Mouse (Mus musculus) hindbrain, postnatal 0 days (tissue): ENCODE measurements around the gene Zfp36l1. TPM values are rescaled to one million over a fixed set of nuclear protein-coding genes. Genes with fewer than 3 reads are reported as not detected.

Experiments
- ATAC-seq: fragments of 200-750 bp; cut with Nextera tagmentation; 2 replicates; pipeline ENCODE4 v1.8.0; 2017; ENCODE audit warnings: mild to moderate bottlenecking, moderate TSS enrichment, moderate library complexity
- DNase-seq: peaks from one replicate; pipeline ENCODE4 v3.0.0-alpha.2; 2015; ENCODE audit warnings: low spot score
- H3K27ac ChIP-seq: fragments of 300-500 bp; sonication (generic); 2 replicates; pipeline ENCODE4 v1.5.1; 2014; ENCODE audit warnings: mild to moderate bottlenecking
- H3K27me3 ChIP-seq: fragments of 300-500 bp; sonication (generic); 2 replicates; pipeline ENCODE4 v1.6.1; 2014; ENCODE audit warnings: low read length, mixed read lengths; ENCODE audit not compliant: insufficient read depth
- H3K36me3 ChIP-seq: fragments of 300-500 bp; sonication (generic); 2 replicates; pipeline ENCODE4 v1.6.1; 2014; ENCODE audit warnings: low read length, mixed read lengths; ENCODE audit not compliant: insufficient read depth
- H3K4me1 ChIP-seq: fragments of 300-500 bp; sonication (generic); 2 replicates; pipeline ENCODE4 v1.6.1; 2014; ENCODE audit warnings: antibody characterized with exemption, low read length, mixed read lengths; ENCODE audit not compliant: insufficient read depth
- H3K4me2 ChIP-seq: fragments of 300-500 bp; sonication (generic); 2 replicates; pipeline ENCODE4 v1.6.1; 2014; ENCODE audit warnings: low read depth, mild to moderate bottlenecking, low read length, moderate library complexity, mixed read lengths
- H3K4me3 ChIP-seq: fragments of 300-500 bp; sonication (generic); 2 replicates; pipeline ENCODE4 v1.5.1; 2014; ENCODE audit warnings: low read length
- H3K9ac ChIP-seq: fragments of 300-500 bp; sonication (generic); replicated peaks from 2 replicates; pipeline ENCODE4 v1.6.1; 2014; ENCODE audit warnings: mild to moderate bottlenecking, low read length, moderate library complexity, mixed read lengths
- H3K9me3 ChIP-seq: fragments of 300-500 bp; sonication (generic); 2 replicates; pipeline ENCODE4 v1.6.1; 2016; ENCODE audit warnings: low read length, mixed read lengths
- CTCF ChIP-seq: IDR thresholded peaks from 2 replicates; pipeline ENCODE4 v1.5.1; 2016; ENCODE audit warnings: antibody characterized with exemption, control low read depth, low read depth
- WGBS: fragments of 180-500 bp; shearing (Covaris S2); extraction: QIAGEN DNeasy Blood & Tissue Kit; methylation state at CpG from one replicate; pipeline ENCODE4 v1.1.7; 2014; 5-methylcytosine and 5-hydroxymethylcytosine counted together
- polyA plus RNA-seq: library from polyadenylated mRNA; unstranded; fragments of >200 nt; fragmentation: Nextera tagmentation; extraction: Ambion mirVana; gene quantifications from 2 replicates; pipeline ENCODE4 v1.2.1, GENCODE M21; 2015
- total RNA-seq: library from RNA; depleted of rRNA; stranded (reverse); fragments of >200 nt; gene quantifications from 2 replicates; pipeline ENCODE4 v1.2.3, GENCODE M21; 2014; rRNA removed

The Zfp36l1 gene
- total and polyA plus RNA-seq, 2 experiments from 2014 or later = 61.8 to 65.9 TPM

DNA sequence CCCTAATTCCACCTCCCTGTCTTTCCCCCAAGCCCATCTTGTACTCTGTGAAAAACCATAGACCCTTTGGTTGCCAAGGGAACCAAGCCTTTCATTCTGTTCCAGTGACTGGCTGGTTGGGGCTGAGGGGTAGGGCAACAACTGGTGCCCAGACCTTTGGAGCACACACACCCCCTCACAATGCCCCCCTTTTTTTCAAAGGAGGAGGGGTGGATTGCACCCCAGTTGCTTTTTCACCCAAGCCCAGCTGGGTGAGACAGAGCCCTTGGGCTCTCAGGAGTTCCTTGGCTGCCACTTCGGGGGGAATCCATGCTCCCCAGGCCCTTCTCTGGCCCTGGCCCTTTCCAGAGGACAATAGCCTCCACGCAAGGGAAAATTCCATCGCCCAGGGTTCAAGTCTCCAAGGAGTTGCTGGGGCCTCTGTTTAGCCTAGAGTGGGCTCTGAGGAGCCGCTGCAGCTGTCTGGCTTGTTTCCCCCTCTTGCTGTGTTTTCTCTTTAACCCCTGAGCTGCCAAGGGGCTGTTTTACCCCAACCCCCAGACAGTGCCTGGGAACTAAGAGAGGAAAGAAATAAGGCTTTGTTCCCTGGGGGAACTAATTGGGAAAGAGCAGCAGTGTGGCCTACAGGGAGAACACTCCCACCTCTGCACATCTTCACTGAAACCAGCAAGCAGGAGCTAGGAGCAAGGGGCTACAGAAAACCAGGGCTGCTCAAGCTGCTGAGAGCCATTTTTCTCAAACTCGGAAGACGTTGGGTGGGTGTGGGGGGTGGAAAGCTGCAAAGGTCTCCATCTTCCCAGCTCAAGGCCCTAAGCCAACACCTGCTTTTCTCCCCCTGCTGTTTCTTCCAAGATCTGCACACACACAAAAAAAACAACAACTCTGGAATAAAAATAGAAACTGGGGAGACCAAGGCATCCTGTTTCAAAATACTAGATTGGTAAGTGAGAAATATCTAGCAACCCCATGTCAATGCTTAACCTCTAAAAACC is 50.1 kb downstream of the Zfp36l1 start:
- no peaks in the 10 kb centered on the region for H3K27me3 ChIP-seq
- DNase-seq (peak; percentile 91), ATAC-seq (peak; percentile 93)
- H3K4me3 ChIP-seq = no peak overlapping the region
- peaks cover 31% of the 10 kb centered on the region for H3K4me1 ChIP-seq
- peak overlapping the region; percentile 86 for H3K27ac ChIP-seq
- peak; percentile 41; the same call in 1 of the 2 replicates for TF ChIP-seq CTCF
- H3K4me2 ChIP-seq = peak overlapping the region; percentile 7; the same call in 1 of the 2 replicates
- WGBS = 6% methylated on average over 6 of the region's 6 CpGs
- 0 out of 2 replicates have a peak overlapping the region, but pooled peaks have one; percentile 21 for H3K9ac ChIP-seq
- no peaks in the 10 kb centered on the region for H3K9me3 ChIP-seq
- H3K36me3 ChIP-seq = no peaks in the 10 kb centered on the region

DNA sequence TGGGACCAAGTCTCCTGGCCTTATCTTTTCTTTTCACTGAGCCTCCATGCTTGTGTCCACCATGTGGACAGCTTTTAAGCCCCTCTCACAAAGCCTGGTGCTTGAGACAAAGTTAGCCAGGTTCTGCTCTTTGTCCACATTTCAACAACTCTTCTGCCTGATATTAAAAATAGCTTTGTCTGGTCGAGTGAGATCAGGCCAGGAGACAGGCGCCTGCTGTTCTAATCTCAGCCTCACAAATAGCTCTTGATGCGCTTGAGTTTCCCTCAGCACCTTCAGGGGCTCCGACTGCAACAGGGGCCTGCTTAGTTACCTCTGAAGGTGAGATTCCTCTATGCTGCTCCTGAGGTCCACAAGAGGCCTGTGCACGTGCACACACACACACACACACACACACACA is 51.0 kb downstream of the Zfp36l1 start:
- ATAC-seq (no peak), DNase-seq (no peak)
- TF ChIP-seq CTCF = no peak

DNA sequence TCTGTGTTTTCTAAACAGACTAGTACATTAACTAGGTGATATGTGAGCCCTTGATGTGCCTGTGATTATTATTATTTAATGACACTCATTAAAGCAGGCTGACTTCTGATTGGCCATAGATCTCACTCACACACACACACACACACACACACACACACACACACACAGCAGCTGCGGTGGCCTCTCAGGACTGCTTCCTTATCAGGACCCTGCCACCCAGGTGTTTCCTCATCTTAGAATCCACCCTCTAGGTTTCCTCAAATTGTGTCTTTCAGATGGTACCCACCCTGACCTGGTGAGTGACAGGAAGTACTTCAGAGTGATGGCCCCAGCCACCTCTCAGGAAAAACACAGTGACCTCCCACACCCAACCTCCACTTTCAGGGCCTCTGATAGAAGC is 52.0 kb downstream of the Zfp36l1 start:
- no peak overlapping the region for H3K9ac ChIP-seq
- H3K27me3 ChIP-seq = no peaks in the 10 kb centered on the region
- H3K4me1 ChIP-seq = peaks cover 31% of the 10 kb centered on the region
- H3K36me3 ChIP-seq = no peaks in the 10 kb centered on the region
- DNase-seq (no peak), ATAC-seq (no peak)
- no peak overlapping the region for H3K27ac ChIP-seq
- TF ChIP-seq CTCF = no peak
- H3K4me3 ChIP-seq = no peak overlapping the region
- H3K4me2 ChIP-seq = no peak overlapping the region
- H3K9me3 ChIP-seq = no peaks in the 10 kb centered on the region
- WGBS = 67% methylated on average over 1 of the region's 1 CpGs

More for the DNA sequence above, 51.0 kb downstream of the Zfp36l1 start:
- 5% methylated on average over 5 of the region's 5 CpGs for WGBS
- H3K36me3 ChIP-seq = no peaks in the 10 kb centered on the region
- H3K9ac ChIP-seq = no peak overlapping the region
- no peaks in the 10 kb centered on the region for H3K9me3 ChIP-seq
- H3K4me1 ChIP-seq = peaks cover 31% of the 10 kb centered on the region
- H3K4me2 ChIP-seq = peak overlapping the region; percentile 7; the same call in 1 of the 2 replicates
- no peak overlapping the region for H3K4me3 ChIP-seq
- peak overlapping the region; percentile 86 for H3K27ac ChIP-seq
- no peaks in the 10 kb centered on the region for H3K27me3 ChIP-seq

DNA sequence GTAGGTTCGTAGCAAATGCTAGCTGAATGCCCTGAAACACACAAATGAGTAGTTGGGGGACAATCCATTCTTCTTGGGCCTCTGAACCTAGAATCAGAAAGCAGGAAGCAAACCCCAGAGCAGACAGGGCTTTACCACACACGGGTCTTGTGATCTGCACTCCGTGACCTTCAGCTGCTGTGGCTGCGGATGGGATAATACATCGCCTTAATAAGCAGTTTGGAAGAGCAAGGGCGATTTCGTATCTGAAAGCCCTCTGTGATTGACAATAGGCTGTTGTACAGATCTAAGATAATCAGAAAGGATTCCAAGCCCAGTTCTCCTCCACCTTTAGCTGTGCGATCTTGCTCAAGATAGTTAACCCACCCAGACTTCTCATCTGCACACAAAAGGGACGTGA is 52.5 kb downstream of the Zfp36l1 start:
- no peak overlapping the region for H3K9ac ChIP-seq
- H3K4me1 ChIP-seq = peaks cover 31% of the 10 kb centered on the region
- DNase-seq = no peak
- H3K9me3 ChIP-seq = no peaks in the 10 kb centered on the region
- H3K27me3 ChIP-seq = no peaks in the 10 kb centered on the region
- 44% methylated on average over 9 of the region's 9 CpGs for WGBS
- H3K4me3 ChIP-seq = no peak overlapping the region
- H3K27ac ChIP-seq = 0 out of 2 replicates have a peak overlapping the region, but pooled peaks have one; percentile 7
- no peaks in the 10 kb centered on the region for H3K36me3 ChIP-seq
- ATAC-seq = no peak
- TF ChIP-seq CTCF = no peak
- H3K4me2 ChIP-seq = no peak overlapping the region

DNA sequence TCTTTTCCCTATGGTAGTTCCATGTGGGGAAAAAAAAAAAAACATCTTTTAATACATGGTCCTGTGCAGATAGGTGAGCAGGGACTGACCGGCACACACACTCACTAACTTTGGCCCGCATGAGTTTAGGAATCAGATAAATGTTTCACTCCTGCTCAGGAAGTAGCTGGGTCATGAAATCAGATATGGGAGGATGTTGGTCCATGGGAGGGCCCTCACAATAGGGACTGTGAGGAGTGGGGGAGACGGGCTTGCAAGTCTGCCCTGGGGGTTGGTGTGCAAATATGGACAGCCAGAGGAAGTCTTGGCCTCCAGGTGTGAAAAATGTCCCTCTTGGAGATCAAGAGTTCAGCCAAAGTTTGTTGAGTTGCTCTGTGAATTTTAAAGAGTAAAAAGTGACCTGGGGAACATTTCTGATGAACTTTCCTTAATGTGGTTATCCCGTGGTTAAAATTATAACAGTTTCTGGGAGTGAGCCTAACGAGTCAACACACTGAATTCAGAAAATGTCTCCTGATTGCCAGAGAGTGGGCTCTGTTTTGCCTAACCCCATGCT is 53.0 kb downstream of the Zfp36l1 start:
- no peaks in the 10 kb centered on the region for H3K36me3 ChIP-seq
- H3K4me2 ChIP-seq = no peak overlapping the region
- TF ChIP-seq CTCF = no peak
- no peaks in the 10 kb centered on the region for H3K27me3 ChIP-seq
- WGBS = 78% methylated on average over 5 of the region's 5 CpGs
- H3K9ac ChIP-seq = no peak overlapping the region
- no peak overlapping the region for H3K27ac ChIP-seq
- H3K4me1 ChIP-seq = peaks cover 31% of the 10 kb centered on the region
- no peak overlapping the region for H3K4me3 ChIP-seq
- H3K9me3 ChIP-seq = no peaks in the 10 kb centered on the region
- ATAC-seq = no peak
- DNase-seq = no peak

Other genes with a start within 250 kb of the Zfp36l1 start
- gene Actn1, start 147.4 kb upstream of the Zfp36l1 start, total RNA-seq = 18.3 and 22.4 TPM in 2 replicates
- 7.4 and 8.3 TPM in 2 replicates for gene Actn1, start 147.4 kb upstream of the Zfp36l1 start, polyA plus RNA-seq